Mouse (Mus musculus) adrenal gland, postnatal 4 days (tissue): ENCODE results near the gene Mdm4. TPM values are rescaled to one million over a fixed set of nuclear protein-coding genes. Genes with fewer than 3 reads are reported as not detected.

Experiments
- DNase-seq, 2 experiments: peaks; one replicate each; pipeline ENCODE4 v3.0.0; 2021 to 2022; ENCODE audit warnings: low spot score in 2 of 2, mixed read lengths in 2 of 2
- total RNA-seq, 2 experiments: library from RNA; stranded (reverse); gene quantifications; 2 replicates each; pipeline ENCODE4 v1.2.3; 2021

Gene Mdm4
- total RNA-seq, 2 experiments from 2014 or later, result 119 to 122 TPM

GRCm38 (mm10) chr1:132947811-132948210 is 82.5 kb downstream of the Mdm4 start:
- DNase-seq, result no peak

DNA sequence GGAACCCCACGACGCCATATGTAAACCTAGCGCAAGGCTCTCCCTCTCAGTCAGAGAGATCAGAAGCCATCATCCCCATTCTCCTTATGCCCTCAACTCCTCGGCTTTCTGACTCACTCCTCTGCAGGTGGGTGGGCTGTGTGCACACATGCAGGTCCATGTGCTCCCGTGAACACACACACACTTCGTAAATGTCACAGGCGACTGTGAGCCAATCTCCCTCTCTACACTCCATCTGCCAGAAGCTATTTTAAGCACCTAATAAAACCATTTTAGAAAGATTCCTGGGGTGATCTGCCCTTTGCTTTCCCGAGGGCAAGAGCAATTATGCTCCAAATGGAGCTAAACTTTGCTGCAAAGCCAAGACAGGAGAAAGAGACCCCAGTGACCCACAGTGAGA is 84.5 kb downstream of the Mdm4 start:
- no peak for DNase-seq

GRCm38 (mm10) chr1:132938975-132939374 is 91.4 kb downstream of the Mdm4 start:
- no peak for DNase-seq

- no peak for DNase-seq
These were observed 92.9 kb downstream of the Mdm4 start for GRCm38 (mm10) chr1:132937296-132938030.

DNA sequence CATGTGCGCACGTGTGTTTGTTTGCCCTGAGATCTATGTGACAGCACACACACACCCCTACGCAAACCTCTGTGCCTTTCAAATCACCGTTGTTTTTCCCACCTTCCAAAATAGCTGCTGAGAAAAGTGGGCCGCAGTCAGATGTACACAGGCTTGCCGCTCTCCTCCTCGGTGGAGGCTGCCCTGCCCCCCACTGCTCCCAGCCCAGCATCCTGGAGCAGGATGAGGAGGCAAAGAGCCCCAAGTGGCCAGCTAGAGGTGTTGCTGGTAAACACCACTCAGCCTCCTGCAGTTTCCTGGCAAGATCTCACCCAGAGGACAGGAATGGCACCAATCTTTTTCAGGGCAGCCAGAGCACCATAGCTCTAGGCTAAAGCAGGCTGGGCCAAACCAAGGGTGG is 95.5 kb downstream of the Mdm4 start:
- DNase-seq, result no peak

DNA sequence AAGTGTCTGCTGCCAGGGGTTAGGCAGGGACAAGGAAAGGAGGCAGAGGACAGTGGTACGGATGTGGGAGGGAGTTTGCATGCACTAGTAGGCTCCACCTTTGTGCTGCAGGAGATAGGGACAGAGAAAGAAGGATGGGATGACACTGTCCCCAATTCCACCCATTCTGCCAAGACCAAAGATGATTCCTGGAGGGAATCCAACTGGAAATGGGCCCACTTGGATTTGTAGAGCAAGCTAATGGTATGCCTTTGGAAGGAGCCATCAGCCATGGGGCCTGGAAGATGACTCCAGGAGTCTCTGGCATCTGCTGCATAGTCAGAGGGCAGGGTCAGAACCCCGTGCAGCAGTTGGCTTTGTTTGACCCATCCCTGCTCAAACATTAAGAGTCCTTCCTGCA is 97.9 kb downstream of the Mdm4 start:
- DNase-seq, result no peak

- DNase-seq, result no peak
These were observed 100.1 kb downstream of the Mdm4 start for GRCm38 (mm10) chr1:132930291-132930690.

DNA sequence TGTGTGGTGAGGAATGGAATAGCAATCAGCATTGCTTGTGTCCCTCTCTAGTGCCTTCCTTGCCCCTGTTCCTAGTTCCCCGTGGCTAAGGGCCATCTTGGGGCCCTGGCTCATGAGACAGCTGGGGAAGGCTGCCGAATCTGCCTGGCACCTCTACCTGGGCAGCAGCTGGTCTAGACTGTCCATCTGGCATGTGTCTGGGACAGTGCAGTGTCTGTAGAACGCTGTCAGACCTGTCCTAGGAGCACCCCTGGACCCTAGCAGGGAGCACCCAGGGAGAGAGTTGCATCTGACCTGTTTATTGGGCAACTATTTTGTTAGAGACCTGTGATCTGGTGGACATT is 101.5 kb downstream of the Mdm4 start:
- DNase-seq, result no peak

- no peak for DNase-seq
These were observed 102.1 kb downstream of the Mdm4 start for GRCm38 (mm10) chr1:132928032-132928906.

GRCm38 (mm10) chr1:132925270-132925669 is 105.1 kb downstream of the Mdm4 start:
- DNase-seq, result no peak

GRCm38 (mm10) chr1:132922257-132922656 is 108.1 kb downstream of the Mdm4 start:
- DNase-seq, result no peak

GRCm38 (mm10) chr1:132921071-132921470 is 109.3 kb downstream of the Mdm4 start:
- DNase-seq, result no peak

DNA sequence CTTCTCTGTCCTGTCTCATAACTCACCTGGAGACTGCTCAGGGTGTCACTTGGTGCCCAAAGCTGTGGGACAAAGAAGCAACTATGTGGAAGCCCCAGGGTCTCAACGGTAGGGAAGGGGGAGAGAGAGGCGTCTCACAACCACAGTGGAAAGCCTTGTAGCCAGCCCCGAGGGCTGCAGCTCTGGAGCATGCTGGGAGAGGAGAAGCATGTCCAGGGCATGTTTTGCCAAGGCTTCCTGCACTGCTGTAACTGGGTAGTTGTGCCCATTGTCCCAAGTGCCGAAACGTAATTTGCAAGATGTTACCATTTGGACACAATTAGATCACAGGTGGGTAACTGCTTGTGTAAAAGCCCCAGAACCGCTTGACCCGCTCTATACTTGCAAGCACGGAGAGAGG is 111.1 kb downstream of the Mdm4 start:
- no peak for DNase-seq

GRCm38 (mm10) chr1:132918117-132918680 is 112.2 kb downstream of the Mdm4 start:
- no peak for DNase-seq

DNA sequence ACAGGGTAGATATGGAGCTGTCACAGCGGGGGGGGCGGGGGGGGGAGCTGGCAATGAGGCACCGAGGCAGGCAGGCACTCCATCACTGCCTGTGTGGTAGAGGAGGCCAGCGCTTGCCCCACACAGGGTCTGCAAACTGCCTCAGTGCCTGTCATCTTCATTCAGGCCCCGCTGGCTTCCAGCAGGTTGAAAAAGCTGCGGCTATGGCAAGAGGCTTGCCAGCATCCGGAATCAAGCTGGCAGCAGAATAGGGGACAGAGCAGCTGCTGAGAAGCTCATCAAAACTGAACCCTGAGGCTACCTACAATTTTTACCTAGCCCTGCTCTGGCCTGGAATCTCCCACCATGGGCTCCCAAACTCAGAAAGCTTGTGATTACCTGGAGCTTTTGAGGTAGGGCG is 112.8 kb downstream of the Mdm4 start:
- DNase-seq, result no peak

DNA sequence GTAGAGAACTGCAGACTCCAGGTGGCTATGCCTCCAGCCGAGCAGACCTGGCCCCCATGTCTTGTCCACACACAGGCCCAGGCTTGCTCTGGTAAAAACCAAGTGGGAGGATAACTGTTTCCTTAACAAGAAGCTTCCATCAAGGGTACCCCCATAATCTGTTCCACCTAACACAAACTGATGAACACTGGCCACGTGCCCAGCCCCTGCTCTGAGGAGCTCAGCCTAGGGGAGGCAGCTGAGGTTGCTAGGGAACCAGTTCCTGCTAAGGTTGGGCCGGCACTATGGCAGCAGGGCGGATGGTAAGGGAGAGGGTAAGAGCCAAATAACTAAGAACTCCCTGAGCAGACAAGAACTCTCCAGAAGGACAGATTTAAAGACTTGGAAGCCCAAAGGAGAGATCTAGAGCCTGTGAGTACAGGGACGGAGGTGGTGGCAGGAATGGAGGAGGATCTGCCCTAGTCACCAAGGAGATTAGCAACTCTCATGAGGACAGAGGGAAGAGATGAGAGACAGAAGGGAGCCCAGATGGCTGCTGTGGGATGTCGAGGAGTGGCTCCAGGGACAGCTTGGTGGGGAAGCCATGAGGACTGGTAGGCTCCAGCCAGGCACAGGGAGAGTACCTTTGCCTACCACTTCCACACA is 114.4 kb downstream of the Mdm4 start:
- DNase-seq, result no peak

GRCm38 (mm10) chr1:132910414-132911041 is 119.8 kb downstream of the Mdm4 start:
- DNase-seq, result no peak

- no peak for DNase-seq
These were observed 120.4 kb downstream of the Mdm4 start for GRCm38 (mm10) chr1:132909951-132910350.
